Mouse (Mus musculus) embryonic facial prominence, embryonic 15.5 days (tissue): Measurements from ENCODE around the gene Tll1. TPM values are rescaled to one million over a fixed set of nuclear protein-coding genes. Genes with fewer than 3 reads are reported as not detected.
"Not testable (repeated sequence)": the region's sequence is repeated elsewhere in the genome, so short reads cannot be mapped to it uniquely, and the experiment has no call there.

Experiments
- ATAC-seq: fragments of 200-750 bp; cut with Nextera tagmentation; 2 replicates; pipeline ENCODE4 v1.8.0; 2017; ENCODE audit warnings: low read depth, moderate TSS enrichment; ENCODE audit not compliant: insufficient number of reproducible peaks, low FRiP score, low TSS enrichment
- H3K27ac ChIP-seq: fragments of 300-500 bp; sonication (generic); replicated peaks from 2 replicates; pipeline ENCODE4 v1.5.1; 2015; ENCODE audit warnings: mild to moderate bottlenecking, inconsistent platforms
- H3K27me3 ChIP-seq: fragments of 300-500 bp; sonication (generic); 2 replicates; pipeline ENCODE4 v1.6.1; 2015; ENCODE audit warnings: inconsistent platforms
- H3K36me3 ChIP-seq: fragments of 300-500 bp; sonication (generic); 2 replicates; pipeline ENCODE4 v1.6.1; 2015; ENCODE audit warnings: mild to moderate bottlenecking, inconsistent platforms
- H3K4me1 ChIP-seq: fragments of 300-500 bp; sonication (generic); 2 replicates; pipeline ENCODE4 v1.6.1; 2015; ENCODE audit warnings: inconsistent platforms
- H3K4me2 ChIP-seq: fragments of 300-500 bp; sonication (generic); replicated peaks from 2 replicates; pipeline ENCODE4 v1.6.1; 2015; ENCODE audit warnings: mild to moderate bottlenecking, inconsistent platforms
- H3K4me3 ChIP-seq: fragments of 300-500 bp; sonication (generic); replicated peaks from 2 replicates; pipeline ENCODE4 v1.5.1; 2015; ENCODE audit warnings: mild to moderate bottlenecking, inconsistent platforms
- H3K9ac ChIP-seq: fragments of 300-500 bp; sonication (generic); 2 replicates; pipeline ENCODE4 v1.6.1; 2015; ENCODE audit warnings: inconsistent platforms
- H3K9me3 ChIP-seq: fragments of 300-500 bp; sonication (generic); replicated peaks from 2 replicates; pipeline ENCODE4 v1.6.1; 2016; ENCODE audit warnings: inconsistent platforms
- WGBS: fragments of 180-500 bp; shearing (Covaris S2); methylation state at CpG from one replicate; pipeline ENCODE4 v1.1.7; 2015; 5-methylcytosine and 5-hydroxymethylcytosine counted together
- polyA plus RNA-seq: library from polyadenylated mRNA; unstranded; fragments of >200 nt; fragmentation: Nextera tagmentation; extraction: Ambion mirVana; gene quantifications from 2 replicates; pipeline ENCODE4 v1.2.1, GENCODE M21; 2015

The Tll1 gene
- polyA plus RNA-seq, 1 experiment from 2014 or later: 3.3 TPM

DNA sequence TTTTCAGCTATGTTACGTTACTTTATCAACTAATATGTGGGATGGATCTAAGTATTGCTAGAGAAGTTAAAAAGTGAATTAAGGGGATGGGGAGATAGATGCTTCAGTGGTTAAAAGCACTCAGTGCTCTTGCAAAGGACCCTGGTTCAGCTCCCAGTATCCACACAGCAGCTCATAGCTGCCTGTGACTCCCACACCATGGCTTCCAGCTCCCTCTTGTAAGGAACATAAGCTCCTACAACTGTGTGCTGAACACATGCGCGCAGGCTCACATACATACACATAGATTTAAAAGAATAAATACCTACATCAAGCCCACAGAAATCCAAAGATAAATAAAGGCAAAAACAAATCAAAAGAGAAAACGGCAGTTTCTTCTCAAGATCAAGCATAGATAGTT, 148.5 kb downstream of the Tll1 start:
- H3K4me2 ChIP-seq: no peak overlapping the region
- no peaks in the 10 kb centered on the region for H3K4me1 ChIP-seq
- H3K27me3 ChIP-seq: no peaks in the 10 kb centered on the region
- H3K4me3 ChIP-seq: no peak overlapping the region
- 80% methylated on average over 4 of the region's 4 CpGs for WGBS
- H3K27ac ChIP-seq: no peak overlapping the region
- no peaks in the 10 kb centered on the region for H3K9me3 ChIP-seq
- no peak overlapping the region for H3K9ac ChIP-seq
- no peaks in the 10 kb centered on the region for H3K36me3 ChIP-seq
- no peak for ATAC-seq

GRCm38 (mm10) chr8:64048556-64048955, 157.5 kb downstream of the Tll1 start:
- Histone ChIP-seq H3K27me3 (no peaks in the 10 kb centered on the region), H3K4me2 (no peak overlapping the region), H3K4me3 (no peak overlapping the region), H3K27ac (no peak overlapping the region), H3K9ac (no peak overlapping the region), H3K4me1 (no peaks in the 10 kb centered on the region), H3K36me3 (no peaks in the 10 kb centered on the region), H3K9me3 (no peaks in the 10 kb centered on the region)
- no peak for ATAC-seq
- 65% methylated on average over 3 of the region's 3 CpGs for WGBS

DNA sequence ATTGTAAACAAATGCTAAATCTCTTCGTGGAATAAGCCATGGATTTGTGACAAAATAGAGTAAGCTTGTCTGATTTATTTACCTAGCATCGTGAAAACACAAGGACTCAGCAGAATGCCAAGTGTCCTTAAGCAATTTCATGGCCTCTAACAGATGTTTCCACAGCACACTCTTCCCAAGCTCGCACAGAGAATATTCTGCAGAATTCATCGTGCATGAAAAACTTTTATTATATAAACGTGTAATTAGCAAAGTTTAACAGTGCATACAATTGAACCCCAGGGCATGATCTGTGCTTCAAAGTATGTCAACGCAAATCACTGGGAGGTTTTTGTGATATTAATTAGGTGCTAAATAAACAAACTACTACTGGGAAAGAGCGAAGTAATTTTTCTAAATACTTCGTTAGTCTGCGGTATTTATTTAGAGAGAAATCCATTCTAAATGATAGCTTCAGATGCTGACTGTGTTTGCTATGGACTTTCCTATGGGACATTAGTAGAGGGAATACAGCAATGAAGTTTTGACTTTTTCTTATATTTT, 158.0 kb downstream of the Tll1 start:
- Histone ChIP-seq H3K27me3 (no peaks in the 10 kb centered on the region), H3K36me3 (no peaks in the 10 kb centered on the region), H3K27ac (no peak overlapping the region), H3K4me2 (no peak overlapping the region), H3K9me3 (no peaks in the 10 kb centered on the region), H3K9ac (no peak overlapping the region), H3K4me3 (no peak overlapping the region), H3K4me1 (no peaks in the 10 kb centered on the region)
- no peak for ATAC-seq
- WGBS: 46% methylated on average over 9 of the region's 9 CpGs

DNA sequence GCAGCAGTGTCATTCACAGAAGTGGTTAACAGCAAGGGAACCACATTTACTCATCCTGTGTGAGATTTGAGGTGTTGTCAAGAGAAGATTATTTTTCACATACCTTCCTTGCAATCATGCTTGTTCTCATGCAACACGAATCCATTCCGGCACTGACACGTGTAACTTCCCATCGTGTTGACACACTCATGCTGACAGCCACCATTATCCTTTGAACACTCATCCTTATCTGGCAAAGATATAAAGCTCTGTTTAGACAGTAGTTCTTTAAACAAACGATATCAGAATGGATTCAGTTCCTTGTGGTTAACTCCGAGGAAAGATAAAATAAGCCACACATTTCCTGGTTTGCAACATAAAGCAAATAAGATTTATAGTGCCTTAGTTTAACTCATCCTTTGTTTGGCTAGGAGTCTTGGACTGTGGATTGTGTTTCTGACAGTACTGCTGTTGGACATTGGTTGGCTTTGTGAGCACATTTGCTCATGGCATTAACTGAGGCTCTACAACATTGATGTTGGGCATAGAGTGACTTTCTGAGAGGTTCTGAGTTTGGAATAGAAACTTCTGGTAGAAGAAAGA, 164.7 kb downstream of the Tll1 start:
- no peak for ATAC-seq
- WGBS: 63% methylated on average over 6 of the region's 6 CpGs
- H3K4me3 ChIP-seq: no peak overlapping the region
- no peaks in the 10 kb centered on the region for H3K4me1 ChIP-seq
- no peaks in the 10 kb centered on the region for H3K36me3 ChIP-seq
- H3K27me3 ChIP-seq: no peaks in the 10 kb centered on the region
- H3K9me3 ChIP-seq: no peaks in the 10 kb centered on the region
- H3K9ac ChIP-seq: no peak overlapping the region
- H3K27ac ChIP-seq: no peak overlapping the region
- no peak overlapping the region for H3K4me2 ChIP-seq

- no peak for ATAC-seq
- no peak overlapping the region for H3K4me3 ChIP-seq
- H3K4me2 ChIP-seq: no peak overlapping the region
- no peak overlapping the region for H3K27ac ChIP-seq
- no peak overlapping the region for H3K9ac ChIP-seq
- H3K4me1 ChIP-seq: no peaks in the 10 kb centered on the region
- H3K27me3 ChIP-seq: no peaks in the 10 kb centered on the region
- no peaks in the 10 kb centered on the region for H3K36me3 ChIP-seq
- H3K9me3 ChIP-seq: no peaks in the 10 kb centered on the region
- WGBS: 89% methylated on average over 4 of the region's 4 CpGs
Measured at GRCm38 (mm10) chr8:64030672-64031385, 175.2 kb downstream of the Tll1 start.

DNA sequence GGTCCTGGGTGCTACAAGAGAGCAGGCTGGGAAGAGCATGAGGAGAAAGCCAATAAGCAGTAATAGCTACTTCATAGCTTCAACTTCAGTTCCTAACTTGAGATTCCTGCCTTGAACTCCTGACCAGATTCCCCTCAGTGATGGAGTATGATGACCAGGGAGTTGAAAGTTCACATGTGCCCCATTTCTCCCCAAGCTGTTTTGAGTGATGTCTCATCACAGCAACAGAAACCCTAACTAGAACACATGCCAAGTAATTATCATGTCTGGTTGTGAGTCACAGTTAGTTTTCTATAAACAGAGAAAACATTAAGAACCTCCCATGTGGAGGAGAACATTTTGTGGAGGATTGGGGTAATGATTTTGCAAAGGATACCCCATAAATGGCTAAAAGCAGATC, 176.0 kb downstream of the Tll1 start:
- H3K36me3 ChIP-seq: no peaks in the 10 kb centered on the region
- no peaks in the 10 kb centered on the region for H3K27me3 ChIP-seq

GRCm38 (mm10) chr8:64029525-64029924, 176.5 kb downstream of the Tll1 start:
- H3K9ac ChIP-seq: no peak overlapping the region
- no peaks in the 10 kb centered on the region for H3K27me3 ChIP-seq
- no peak overlapping the region for H3K4me2 ChIP-seq
- H3K4me3 ChIP-seq: no peak overlapping the region
- H3K36me3 ChIP-seq: no peaks in the 10 kb centered on the region
- H3K27ac ChIP-seq: no peak overlapping the region
- no peak for ATAC-seq
- no peaks in the 10 kb centered on the region for H3K9me3 ChIP-seq
- 73% methylated on average over 3 of the region's 3 CpGs for WGBS
- no peaks in the 10 kb centered on the region for H3K4me1 ChIP-seq

More for the DNA sequence above, 176.0 kb downstream of the Tll1 start:
- no peak overlapping the region for H3K27ac ChIP-seq
- H3K9ac ChIP-seq: no peak overlapping the region
- no peak overlapping the region for H3K4me2 ChIP-seq
- no peak overlapping the region for H3K4me3 ChIP-seq
- no peaks in the 10 kb centered on the region for H3K4me1 ChIP-seq
- no peaks in the 10 kb centered on the region for H3K9me3 ChIP-seq
- no peak for ATAC-seq

- H3K4me2 ChIP-seq: no peak overlapping the region
- H3K27me3 ChIP-seq: no peaks in the 10 kb centered on the region
- H3K4me3 ChIP-seq: no peak overlapping the region
- no peaks in the 10 kb centered on the region for H3K36me3 ChIP-seq
- no peak overlapping the region for H3K27ac ChIP-seq
- no peaks in the 10 kb centered on the region for H3K9me3 ChIP-seq
- 79% methylated on average over 5 of the region's 5 CpGs for WGBS
- ATAC-seq: no peak
- H3K9ac ChIP-seq: no peak overlapping the region
- H3K4me1 ChIP-seq: no peaks in the 10 kb centered on the region
Measured at GRCm38 (mm10) chr8:64024359-64024758, 181.7 kb downstream of the Tll1 start.

- Histone ChIP-seq H3K4me3 (no peak overlapping the region), H3K4me2 (no peak overlapping the region), H3K36me3 (no peaks in the 10 kb centered on the region), H3K4me1 (no peaks in the 10 kb centered on the region), H3K9me3 (no peaks in the 10 kb centered on the region), H3K9ac (no peak overlapping the region), H3K27ac (no peak overlapping the region), H3K27me3 (no peaks in the 10 kb centered on the region)
- 29% methylated on average over 5 of the region's 5 CpGs for WGBS
- ATAC-seq: no peak
Measured at GRCm38 (mm10) chr8:64023579-64023978, 182.5 kb downstream of the Tll1 start.

GRCm38 (mm10) chr8:64023027-64023426, 183.0 kb downstream of the Tll1 start:
- Histone ChIP-seq H3K27ac (no peak overlapping the region), H3K9me3 (no peaks in the 10 kb centered on the region), H3K4me3 (no peak overlapping the region), H3K9ac (no peak overlapping the region), H3K36me3 (no peaks in the 10 kb centered on the region), H3K27me3 (no peaks in the 10 kb centered on the region), H3K4me1 (no peaks in the 10 kb centered on the region), H3K4me2 (no peak overlapping the region)
- 92% methylated on average over 2 of the region's 2 CpGs for WGBS
- no peak for ATAC-seq

DNA sequence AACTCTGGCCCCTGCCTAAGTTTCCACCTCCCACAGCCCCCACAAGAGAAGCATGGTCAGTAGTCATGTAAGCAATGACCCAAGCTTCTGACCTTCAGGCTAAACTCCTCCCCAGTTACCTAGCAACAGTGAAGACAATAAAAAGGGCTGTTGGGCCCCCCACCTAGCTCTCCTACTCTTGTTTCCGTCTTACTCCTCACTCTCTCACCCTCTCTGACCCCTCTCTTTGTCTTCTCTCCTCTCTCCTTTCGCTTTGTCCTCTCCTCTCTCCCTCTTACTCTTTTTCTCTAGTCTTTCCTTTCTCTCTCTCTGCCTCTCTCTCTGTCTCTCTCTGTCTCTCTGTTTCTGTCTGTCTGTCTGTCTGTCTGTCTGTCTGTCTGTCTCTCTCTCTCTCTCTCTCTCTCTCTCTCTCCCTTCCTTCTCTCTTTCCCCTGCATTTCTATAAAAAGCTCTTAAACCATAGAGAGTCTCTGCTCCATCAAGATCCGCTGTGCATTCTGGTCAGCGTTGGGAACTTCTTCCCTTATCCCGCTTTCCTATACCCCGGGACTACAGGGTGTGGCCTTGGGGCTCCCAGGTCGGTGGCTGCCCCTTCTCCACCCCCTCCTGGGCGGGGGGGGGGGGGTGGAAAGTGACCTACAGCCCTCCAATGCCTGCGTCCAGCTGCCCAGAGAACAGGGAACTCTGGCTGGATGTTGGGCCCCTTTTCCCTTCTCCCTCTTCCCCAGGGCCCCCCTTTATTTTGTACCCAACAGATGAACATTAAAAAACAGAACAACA, 235.3 kb downstream of the Tll1 start:
- not testable (repeated sequence) for H3K27me3 ChIP-seq, H3K4me2 ChIP-seq, H3K36me3 ChIP-seq, H3K9ac ChIP-seq, H3K27ac ChIP-seq, H3K4me1 ChIP-seq, H3K9me3 ChIP-seq, ATAC-seq, H3K4me3 ChIP-seq
- WGBS: 48% methylated on average over 9 of the region's 9 CpGs
